Mouse (Mus musculus) myocyte (in vitro differentiated cells): ENCODE results near the gene E030018B13Rik. TPM values are rescaled to one million over a fixed set of nuclear protein-coding genes. Genes with fewer than 3 reads are reported as not detected.

Source experiments
- H3K27me3 ChIP-seq: one replicate; pipeline ENCODE4 v1.6.1; 2011; ENCODE audit not compliant: control insufficient read depth, insufficient read depth, insufficient read length
- H3K36me3 ChIP-seq: one replicate; pipeline ENCODE4 v1.6.1; 2011; ENCODE audit not compliant: control insufficient read depth, insufficient read depth
- H3K4me2 ChIP-seq: one replicate; pipeline ENCODE4 v1.6.1; 2011; ENCODE audit warnings: low read depth, control low read depth
- H3K4me3 ChIP-seq: one replicate; pipeline ENCODE4 v1.5.1; 2011; ENCODE audit warnings: mild to moderate bottlenecking, control low read depth, moderate library complexity
- H3K79me2 ChIP-seq: one replicate; pipeline ENCODE4 v1.6.1; 2011; ENCODE audit not compliant: control insufficient read depth, insufficient read depth
- H3ac ChIP-seq: one replicate; pipeline ENCODE4 v1.6.1; 2011; ENCODE audit not compliant: control insufficient read depth, insufficient read length
- CEBPB ChIP-seq: IDR thresholded peaks from 2 replicates; pipeline ENCODE4 v1.6.1; 2011; ENCODE audit warnings: mild to moderate bottlenecking, moderate library complexity; ENCODE audit not compliant: poor library complexity, insufficient read depth, severe bottlenecking
- E2F4 ChIP-seq: IDR thresholded peaks from one replicate; pipeline ENCODE4 v1.6.1; 2011; ENCODE audit warnings: mild to moderate bottlenecking, control low read depth, moderate library complexity; ENCODE audit not compliant: insufficient read depth
- MAX ChIP-seq: IDR thresholded peaks from one replicate; pipeline ENCODE4 v1.6.1; 2011; ENCODE audit warnings: low read depth, mild to moderate bottlenecking, control low read depth
- MYOD1 ChIP-seq, 3 experiments: IDR thresholded peaks; one replicate each; pipeline ENCODE4 v1.6.1; 2011; ENCODE audit warnings: control low read depth in 2 of 3, low read depth in 2 of 3, mild to moderate bottlenecking in 2 of 3, moderate library complexity in 1 of 3; ENCODE audit not compliant: insufficient read length in 2 of 3, control insufficient read depth in 1 of 3
- MYOG ChIP-seq, 3 experiments: IDR thresholded peaks; one replicate each; pipeline ENCODE4 v1.6.1; 2011; ENCODE audit warnings: control low read depth in 2 of 3, low read depth in 2 of 3, mild to moderate bottlenecking in 2 of 3; ENCODE audit not compliant: insufficient read length in 2 of 3, control insufficient read depth in 1 of 3, insufficient read depth in 1 of 3
- POLR2A ChIP-seq: IDR thresholded peaks from one replicate; pipeline ENCODE4 v1.6.1; 2011; ENCODE audit warnings: low read depth, mild to moderate bottlenecking, control low read depth, moderate library complexity; ENCODE audit not compliant: insufficient read length
- POLR2AphosphoS2 ChIP-seq: IDR thresholded peaks from one replicate; pipeline ENCODE4 v1.6.1; 2011; ENCODE audit warnings: low read depth, control low read depth; ENCODE audit not compliant: insufficient read length
- REST ChIP-seq: IDR thresholded peaks from one replicate; pipeline ENCODE4 v1.6.1; 2011; ENCODE audit warnings: mild to moderate bottlenecking, control low read depth, moderate library complexity; ENCODE audit not compliant: insufficient read depth, insufficient read length
- SRF ChIP-seq: IDR thresholded peaks from one replicate; pipeline ENCODE4 v1.6.1; 2011; ENCODE audit warnings: low read depth; ENCODE audit not compliant: control insufficient read depth, insufficient read length
- TCF12 ChIP-seq: IDR thresholded peaks from one replicate; pipeline ENCODE4 v1.6.1; 2011; ENCODE audit warnings: mild to moderate bottlenecking, control low read depth; ENCODE audit not compliant: poor library complexity, insufficient read depth, severe bottlenecking
- TCF3 ChIP-seq: IDR thresholded peaks from one replicate; pipeline ENCODE4 v1.6.1; 2011; ENCODE audit warnings: low read depth, control low read depth; ENCODE audit not compliant: insufficient read length
- USF1 ChIP-seq: IDR thresholded peaks from one replicate; pipeline ENCODE4 v1.6.1; 2011; ENCODE audit warnings: low read depth, mild to moderate bottlenecking, control low read depth, moderate library complexity
- polyA plus RNA-seq: library from polyadenylated mRNA; unstranded; fragments of >200 nt; fragmentation: generic; extraction: Trizol; gene quantifications from one replicate; pipeline ENCODE4 v1.2.1, GENCODE M21; 2012; ENCODE audit warnings: missing spikeins

Gene E030018B13Rik
- polyA plus RNA-seq, 1 experiment = 0.17 TPM

- H3K4me3 ChIP-seq = no peak overlapping the region
- H3K79me2 ChIP-seq = no peaks in the 10 kb centered on the region
- no peak overlapping the region for H3ac ChIP-seq
- TF ChIP-seq TCF12 (no peak), USF1 (no peak), MYOD1 (IDR thresholded peaks at IDR 0.05; ENCODE audit: control insufficient read depth in 1 of 3, insufficient read length in 2 of 3, low read depth in 2 of 3) (no peak), REST (no peak), CEBPB (no peak), POLR2A (no peak), POLR2AphosphoS2 (no peak), TCF3 (no peak), MAX (no peak), MYOG (IDR thresholded peaks at IDR 0.05; ENCODE audit: control insufficient read depth in 1 of 3, insufficient read depth in 1 of 3, insufficient read length in 2 of 3, low read depth in 2 of 3) (no peak), E2F4 (no peak), SRF (no peak)
- no peaks in the 10 kb centered on the region for H3K27me3 ChIP-seq
- H3K4me2 ChIP-seq = no peak overlapping the region
- no peaks in the 10 kb centered on the region for H3K36me3 ChIP-seq
Observed at GRCm38 (mm10) chr7:63943946-63944345, 27.3 kb downstream of the E030018B13Rik start.

- Histone ChIP-seq H3ac (no peak overlapping the region), H3K79me2 (no peaks in the 10 kb centered on the region), H3K4me2 (no peak overlapping the region), H3K36me3 (no peaks in the 10 kb centered on the region), H3K27me3 (no peaks in the 10 kb centered on the region), H3K4me3 (no peak overlapping the region)
- TF ChIP-seq REST (no peak), POLR2AphosphoS2 (no peak), TCF3 (no peak), CEBPB (no peak), MYOG (IDR thresholded peaks at IDR 0.05; ENCODE audit: control insufficient read depth in 1 of 3, insufficient read depth in 1 of 3, insufficient read length in 2 of 3, low read depth in 2 of 3) (no peak), POLR2A (no peak), TCF12 (no peak), MYOD1 (IDR thresholded peaks at IDR 0.05; ENCODE audit: control insufficient read depth in 1 of 3, insufficient read length in 2 of 3, low read depth in 2 of 3) (no peak), USF1 (no peak), E2F4 (no peak), MAX (no peak), SRF (no peak)
Observed at GRCm38 (mm10) chr7:63947514-63948487, 31.1 kb downstream of the E030018B13Rik start.

GRCm38 (mm10) chr7:63949176-63949575, 32.5 kb downstream of the E030018B13Rik start:
- H3K36me3 ChIP-seq = no peaks in the 10 kb centered on the region
- H3K4me3 ChIP-seq = no peak overlapping the region
- no peak overlapping the region for H3ac ChIP-seq
- TF ChIP-seq TCF12 (no peak), MYOD1 (IDR thresholded peaks at IDR 0.05; ENCODE audit: control insufficient read depth in 1 of 3, insufficient read length in 2 of 3, low read depth in 2 of 3) (no peak), MYOG (IDR thresholded peaks at IDR 0.05; ENCODE audit: control insufficient read depth in 1 of 3, insufficient read depth in 1 of 3, insufficient read length in 2 of 3, low read depth in 2 of 3) (no peak), POLR2AphosphoS2 (no peak), TCF3 (no peak), MAX (no peak), SRF (no peak), E2F4 (no peak), REST (no peak), POLR2A (no peak), USF1 (no peak), CEBPB (no peak)
- H3K27me3 ChIP-seq = no peaks in the 10 kb centered on the region
- H3K4me2 ChIP-seq = no peak overlapping the region
- no peaks in the 10 kb centered on the region for H3K79me2 ChIP-seq

- Histone ChIP-seq H3K27me3 (no peaks in the 10 kb centered on the region), H3K36me3 (no peaks in the 10 kb centered on the region), H3ac (no peak overlapping the region), H3K4me2 (no peak overlapping the region), H3K79me2 (no peaks in the 10 kb centered on the region), H3K4me3 (no peak overlapping the region)
- TF ChIP-seq E2F4 (no peak), TCF3 (no peak), CEBPB (no peak), SRF (no peak), POLR2AphosphoS2 (no peak), MYOG (IDR thresholded peaks at IDR 0.05; ENCODE audit: control insufficient read depth in 1 of 3, insufficient read depth in 1 of 3, insufficient read length in 2 of 3, low read depth in 2 of 3) (no peak), MAX (no peak), USF1 (no peak), POLR2A (no peak), MYOD1 (IDR thresholded peaks at IDR 0.05; ENCODE audit: control insufficient read depth in 1 of 3, insufficient read length in 2 of 3, low read depth in 2 of 3) (no peak), TCF12 (no peak), REST (no peak)
Observed at GRCm38 (mm10) chr7:63950931-63951607, 34.4 kb downstream of the E030018B13Rik start.
